Mouse (Mus musculus) forebrain, embryonic 16.5 days (tissue): ENCODE results near the gene Plxna4. TPM values are rescaled to one million over a fixed set of nuclear protein-coding genes. Genes with fewer than 3 reads are reported as not detected.
A peak's percentile ranks its signal among the peaks of the same experiment; 100 is the strongest.

Experiments
- ATAC-seq: fragments of 200-750 bp; cut with Nextera tagmentation; 2 replicates; pipeline ENCODE4 v1.8.0; 2017; ENCODE audit warnings: mild to moderate bottlenecking, moderate library complexity
- H3K27ac ChIP-seq: fragments of 300-500 bp; sonication (generic); 2 replicates; pipeline ENCODE4 v1.5.1; 2014; ENCODE audit warnings: low read length, control low read depth
- H3K27me3 ChIP-seq: fragments of 300-500 bp; sonication (generic); replicated peaks from 2 replicates; pipeline ENCODE4 v1.6.1; 2014; ENCODE audit warnings: low read length; ENCODE audit not compliant: control insufficient read depth, insufficient read depth
- H3K36me3 ChIP-seq: fragments of 300-500 bp; sonication (generic); 2 replicates; pipeline ENCODE4 v1.6.1; 2014; ENCODE audit not compliant: control insufficient read depth, insufficient read depth
- H3K4me1 ChIP-seq: fragments of 300-500 bp; sonication (generic); replicated peaks from 2 replicates; pipeline ENCODE4 v1.6.1; 2014; ENCODE audit warnings: low read length; ENCODE audit not compliant: control insufficient read depth, insufficient read depth
- H3K4me2 ChIP-seq: fragments of 300-500 bp; sonication (generic); 2 replicates; pipeline ENCODE4 v1.6.1; 2014; ENCODE audit warnings: mild to moderate bottlenecking, low read length, control low read depth
- H3K4me3 ChIP-seq: fragments of 300-500 bp; sonication (generic); replicated peaks from 2 replicates; pipeline ENCODE4 v1.5.1; 2014; ENCODE audit warnings: mild to moderate bottlenecking, low read length, control low read depth
- H3K9ac ChIP-seq: fragments of 300-500 bp; sonication (generic); replicated peaks from 2 replicates; pipeline ENCODE4 v1.6.1; 2014; ENCODE audit warnings: low read depth, low read length, control low read depth
- H3K9me3 ChIP-seq: fragments of 300-500 bp; sonication (generic); 2 replicates; pipeline ENCODE4 v1.6.1; 2016; ENCODE audit warnings: low read length; ENCODE audit not compliant: control insufficient read depth
- WGBS: fragments of 180-500 bp; shearing (Covaris S2); extraction: QIAGEN DNeasy Blood & Tissue Kit; methylation state at CpG from one replicate; pipeline ENCODE4 v1.1.7; 2014; 5-methylcytosine and 5-hydroxymethylcytosine counted together
- polyA plus RNA-seq: library from polyadenylated mRNA; unstranded; fragments of >200 nt; fragmentation: Nextera tagmentation; extraction: Ambion mirVana; gene quantifications from 2 replicates; pipeline ENCODE4 v1.2.1, GENCODE M21; 2015

Plxna4 gene
- polyA plus RNA-seq, 1 experiment from 2014 or later, result 25.8 TPM

GRCm38 (mm10) chr6:32331281-32331680, 256.7 kb downstream of the Plxna4 start:
- Histone ChIP-seq H3K9me3 (no peaks in the 10 kb centered on the region), H3K36me3 (no peaks in the 10 kb centered on the region), H3K9ac (no peak overlapping the region), H3K4me3 (no peak overlapping the region), H3K4me2 (no peak overlapping the region), H3K27ac (no peak overlapping the region), H3K27me3 (no peaks in the 10 kb centered on the region), H3K4me1 (peaks cover 34% of the 10 kb centered on the region)
- no peak for ATAC-seq

DNA sequence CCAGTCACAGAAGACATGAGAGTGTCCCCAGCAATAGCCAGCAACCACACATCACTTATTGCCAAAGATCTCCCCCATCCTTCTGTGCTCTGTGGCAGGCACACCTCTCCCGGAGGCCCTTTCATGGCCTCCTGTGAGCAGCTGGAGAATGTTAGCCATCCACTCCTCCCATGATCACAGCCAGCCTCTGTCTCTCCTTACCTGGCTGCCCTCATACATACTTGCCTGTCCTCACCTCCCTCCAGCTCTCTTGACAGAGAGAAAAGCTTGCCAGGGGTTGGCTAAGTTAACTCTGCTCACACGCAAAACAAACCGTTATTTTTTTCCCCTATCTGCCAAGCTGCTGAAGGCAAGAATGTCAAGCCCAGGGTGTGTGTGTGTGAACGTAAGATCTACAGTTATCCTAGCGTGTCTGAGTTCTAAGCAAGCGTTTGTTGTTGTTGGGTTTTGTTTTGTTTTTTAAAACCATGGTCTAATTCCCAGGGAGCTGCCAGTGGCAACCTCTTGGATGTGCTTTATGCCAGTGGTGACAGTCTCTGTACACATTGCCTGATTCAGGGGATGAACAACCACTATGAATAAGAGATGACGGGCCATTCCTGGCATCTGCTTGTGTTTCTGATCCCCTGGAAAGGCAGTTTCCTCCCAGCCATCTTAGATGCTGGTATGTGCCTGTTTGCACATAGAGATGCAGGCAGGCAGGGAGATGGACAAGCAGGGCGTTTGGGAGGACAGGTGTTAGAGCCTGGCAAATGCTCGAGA, 257.8 kb downstream of the Plxna4 start:
- H3K9ac ChIP-seq, result no peak overlapping the region
- WGBS, result 58% methylated on average over 9 of the region's 9 CpGs
- no peak for ATAC-seq

DNA sequence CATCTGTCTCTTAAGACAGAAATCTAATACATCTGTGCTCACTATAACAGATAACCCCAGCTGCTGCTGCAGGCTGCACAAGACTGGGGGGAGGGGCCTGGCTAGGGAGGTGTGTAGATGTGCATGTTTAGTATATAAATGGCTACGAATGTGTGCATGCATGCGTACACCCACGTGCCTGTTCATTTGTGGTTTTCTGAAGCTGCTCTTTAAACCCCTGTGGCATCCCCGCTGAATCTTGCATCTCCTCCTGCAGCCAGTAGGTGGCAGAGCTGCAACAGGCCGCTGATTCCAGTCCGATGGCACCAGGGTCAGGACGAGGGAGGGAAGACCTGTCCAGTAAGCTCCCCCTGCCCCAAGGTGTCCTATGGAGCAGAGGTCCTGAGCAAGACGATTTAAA, 260.0 kb downstream of the Plxna4 start:
- Histone ChIP-seq H3K4me3 (no peak overlapping the region), H3K4me2 (no peak overlapping the region), H3K9me3 (no peaks in the 10 kb centered on the region), H3K9ac (no peak overlapping the region), H3K36me3 (no peaks in the 10 kb centered on the region), H3K4me1 (peaks cover 34% of the 10 kb centered on the region), H3K27me3 (no peaks in the 10 kb centered on the region), H3K27ac (no peak overlapping the region)
- ATAC-seq, result peak; percentile 64
- 1% methylated on average over 8 of the region's 8 CpGs for WGBS

More for the DNA sequence above, 257.8 kb downstream of the Plxna4 start:
- Histone ChIP-seq H3K4me2 (no peak overlapping the region), H3K27me3 (no peaks in the 10 kb centered on the region), H3K36me3 (no peaks in the 10 kb centered on the region), H3K9me3 (no peaks in the 10 kb centered on the region), H3K4me1 (peaks cover 34% of the 10 kb centered on the region), H3K27ac (no peak overlapping the region), H3K4me3 (no peak overlapping the region)

DNA sequence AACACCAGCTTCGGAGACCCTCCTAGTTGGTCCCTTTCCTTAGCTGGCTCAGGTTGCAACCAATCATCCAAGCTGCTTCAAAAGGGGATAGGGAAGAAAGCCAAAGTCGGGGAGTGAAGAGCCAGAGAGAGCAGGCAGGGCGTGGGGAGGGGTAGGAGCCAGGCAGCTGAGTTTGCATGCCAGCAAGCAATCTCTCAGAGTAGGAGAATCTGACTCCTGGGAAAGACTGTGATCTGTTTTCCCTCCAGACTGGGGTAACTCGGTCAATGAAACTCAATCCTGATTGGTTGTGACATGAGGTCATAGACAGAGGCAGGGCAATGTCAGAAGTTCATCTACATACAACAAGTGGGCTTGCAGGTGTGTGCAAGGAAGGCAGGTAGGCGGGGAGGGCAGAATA, 260.8 kb downstream of the Plxna4 start:
- no peak overlapping the region for H3K9ac ChIP-seq
- H3K4me2 ChIP-seq, result no peak overlapping the region
- peak; percentile 26; the same call in 1 of the 2 replicates for ATAC-seq
- H3K27ac ChIP-seq, result no peak overlapping the region
- H3K27me3 ChIP-seq, result no peaks in the 10 kb centered on the region
- peaks cover 34% of the 10 kb centered on the region for H3K4me1 ChIP-seq
- H3K4me3 ChIP-seq, result no peak overlapping the region
- no peaks in the 10 kb centered on the region for H3K36me3 ChIP-seq
- WGBS, result 34% methylated on average over 5 of the region's 5 CpGs
- H3K9me3 ChIP-seq, result no peaks in the 10 kb centered on the region

DNA sequence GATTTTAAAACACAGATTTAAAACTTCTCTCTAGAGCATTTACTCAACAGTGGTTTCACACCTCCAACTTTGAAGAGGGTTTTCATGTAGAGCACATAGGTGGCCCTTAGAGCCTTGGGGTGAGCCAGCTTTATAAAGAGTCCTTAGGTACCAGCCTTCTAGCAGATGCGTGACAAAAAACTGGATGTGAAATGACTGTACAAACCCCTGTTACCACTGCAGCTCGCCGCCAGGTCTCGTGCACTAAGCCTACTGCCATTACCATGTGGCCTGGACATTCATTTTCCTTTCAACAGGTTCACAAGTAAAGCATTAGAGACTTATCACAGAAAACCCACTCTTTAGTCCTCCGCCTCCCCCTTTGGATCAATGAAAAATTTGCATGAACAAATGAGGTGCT, 261.6 kb downstream of the Plxna4 start:
- ATAC-seq, result no peak
- H3K4me2 ChIP-seq, result no peak overlapping the region
- H3K36me3 ChIP-seq, result no peaks in the 10 kb centered on the region
- no peak overlapping the region for H3K9ac ChIP-seq
- 90% methylated on average over 5 of the region's 5 CpGs for WGBS
- H3K4me3 ChIP-seq, result no peak overlapping the region
- no peaks in the 10 kb centered on the region for H3K9me3 ChIP-seq
- H3K27ac ChIP-seq, result no peak overlapping the region
- peaks cover 34% of the 10 kb centered on the region for H3K4me1 ChIP-seq
- no peaks in the 10 kb centered on the region for H3K27me3 ChIP-seq

DNA sequence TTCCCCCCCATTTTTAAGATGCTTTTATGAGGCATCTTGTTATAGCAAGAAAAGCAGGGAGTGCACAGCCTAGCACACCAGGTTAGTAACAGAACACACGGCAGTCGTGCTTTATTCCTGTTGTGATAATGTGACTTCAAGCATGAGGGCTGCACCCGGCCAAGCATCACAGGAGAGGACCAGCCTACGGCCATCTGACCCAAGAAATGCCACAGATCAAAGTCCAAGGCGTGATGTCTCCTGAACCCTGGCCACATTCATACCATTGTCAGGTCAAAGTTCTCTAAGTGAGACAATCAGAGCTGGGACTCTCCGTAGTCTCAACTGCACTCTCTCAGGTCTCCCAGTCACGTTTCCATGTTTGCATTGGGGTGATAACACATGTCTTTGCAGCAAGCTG, 262.1 kb downstream of the Plxna4 start:
- 83% methylated on average over 7 of the region's 7 CpGs for WGBS
- no peak overlapping the region for H3K4me3 ChIP-seq

GRCm38 (mm10) chr6:32321187-32321586, 266.8 kb downstream of the Plxna4 start:
- no peaks in the 10 kb centered on the region for H3K27me3 ChIP-seq
- H3K4me1 ChIP-seq, result 0 out of 2 replicates have a peak, but pooled peaks cover 3% of the 10 kb centered on the region
- H3K27ac ChIP-seq, result no peak overlapping the region
- no peak for ATAC-seq
- no peak overlapping the region for H3K9ac ChIP-seq
- no peaks in the 10 kb centered on the region for H3K9me3 ChIP-seq
- WGBS, result 62% methylated on average over 3 of the region's 3 CpGs
- no peaks in the 10 kb centered on the region for H3K36me3 ChIP-seq
- no peak overlapping the region for H3K4me2 ChIP-seq
- H3K4me3 ChIP-seq, result no peak overlapping the region

More for the DNA sequence above, 262.1 kb downstream of the Plxna4 start:
- H3K36me3 ChIP-seq, result no peaks in the 10 kb centered on the region
- ATAC-seq, result no peak
- peaks cover 34% of the 10 kb centered on the region for H3K4me1 ChIP-seq
- no peak overlapping the region for H3K27ac ChIP-seq
- H3K9ac ChIP-seq, result no peak overlapping the region
- no peak overlapping the region for H3K4me2 ChIP-seq
- no peaks in the 10 kb centered on the region for H3K9me3 ChIP-seq
- no peaks in the 10 kb centered on the region for H3K27me3 ChIP-seq

DNA sequence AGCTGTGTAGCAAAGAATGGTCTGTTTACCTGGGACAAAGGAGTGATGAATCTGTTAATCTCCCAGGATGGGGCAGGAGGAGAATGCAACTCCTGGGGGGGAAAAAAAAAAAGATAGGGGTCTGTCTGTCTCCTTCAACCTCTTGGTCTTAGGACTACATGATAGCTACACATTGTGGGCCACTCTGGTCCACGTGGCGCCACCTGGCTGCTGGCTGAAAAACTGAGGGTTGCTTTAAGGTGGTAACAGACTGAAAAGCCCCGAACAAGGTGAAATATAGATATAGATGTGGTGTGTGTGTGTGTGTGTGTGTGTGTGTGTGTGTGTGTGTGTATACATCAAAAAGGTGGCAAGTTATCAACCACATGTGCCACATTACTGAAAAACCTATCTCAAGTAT, 267.7 kb downstream of the Plxna4 start:
- no peak overlapping the region for H3K9ac ChIP-seq
- no peak overlapping the region for H3K27ac ChIP-seq
- WGBS, result 29% methylated on average over 3 of the region's 3 CpGs
- no peak for ATAC-seq
- no peak overlapping the region for H3K4me3 ChIP-seq
- peaks cover 6% of the 10 kb centered on the region; the same call in 1 of the 2 replicates for H3K4me1 ChIP-seq
- no peaks in the 10 kb centered on the region for H3K27me3 ChIP-seq
- H3K36me3 ChIP-seq, result no peaks in the 10 kb centered on the region
- H3K4me2 ChIP-seq, result no peak overlapping the region
- no peaks in the 10 kb centered on the region for H3K9me3 ChIP-seq

DNA sequence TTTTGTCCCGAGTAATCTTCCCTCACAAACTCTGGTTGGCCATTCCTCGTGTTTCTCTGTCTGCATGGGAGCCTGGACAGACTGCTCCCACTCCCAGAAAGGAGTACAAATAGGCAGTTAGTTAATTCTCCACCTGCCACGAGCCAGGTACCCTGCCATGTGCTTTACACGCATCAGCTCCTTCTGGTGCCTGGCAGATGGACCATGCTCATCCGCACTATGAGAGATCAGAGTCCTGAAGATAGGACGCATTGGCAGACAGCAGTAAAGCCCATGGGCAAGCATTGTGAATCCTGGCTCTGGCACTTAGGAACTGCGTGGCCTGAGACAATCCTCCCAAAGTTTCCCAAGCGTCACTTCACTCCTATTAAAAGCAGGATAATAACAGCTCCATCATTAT, 270.5 kb downstream of the Plxna4 start:
- peaks cover 15% of the 10 kb centered on the region for H3K4me1 ChIP-seq
- H3K4me2 ChIP-seq, result no peak overlapping the region
- H3K27ac ChIP-seq, result no peak overlapping the region
- H3K4me3 ChIP-seq, result no peak overlapping the region
- H3K9me3 ChIP-seq, result no peaks in the 10 kb centered on the region
- 63% methylated on average over 8 of the region's 8 CpGs for WGBS
- no peaks in the 10 kb centered on the region for H3K36me3 ChIP-seq
- no peaks in the 10 kb centered on the region for H3K27me3 ChIP-seq
- no peak for ATAC-seq
- H3K9ac ChIP-seq, result no peak overlapping the region
